ENCODE assay signal across 13 mouse cellular contexts in the genomic region with DNA sequence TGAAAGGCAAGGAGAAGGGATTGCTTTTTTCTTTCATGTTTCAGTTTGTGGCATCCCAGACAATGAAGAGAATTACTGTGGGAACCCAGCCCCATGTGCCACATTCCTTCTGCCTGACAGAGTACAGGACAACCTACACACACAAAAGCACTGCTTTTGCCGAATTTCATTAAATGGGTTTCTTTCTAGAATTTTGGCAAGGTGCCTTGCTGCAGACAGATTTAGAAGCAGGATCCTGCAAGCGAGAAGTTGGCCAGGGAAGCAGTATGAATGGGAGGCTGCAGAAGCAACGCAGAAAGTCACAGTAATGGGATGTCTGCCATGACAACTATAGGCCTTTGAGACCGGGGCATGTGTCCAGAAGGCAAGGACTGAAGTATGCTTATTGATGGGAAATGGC. TPM values are rescaled to one million over a fixed set of nuclear protein-coding genes. Genes with fewer than 3 reads are reported as not detected.
DNase-seq lines count a peak whose midpoint lies in the region; ATAC-seq and TF ChIP-seq lines count a peak whose summit lies in the region.
"Not testable (repeated sequence)": the region's sequence is repeated elsewhere in the genome, so short reads cannot be mapped to it uniquely, and the experiment has no call there.
"Had no signal": no experiment of that assay in that cellular context is flagged by ENCODE, and none has a peak within 500 bp of the region (broad histone marks: within the 10 kb centered on the region; RNA-seq: fewer than 3 reads in every experiment).

No protein-coding gene starts in this region.

- not testable (repeated sequence) for H3K9me3 ChIP-seq in embryonic facial prominence, embryonic 15.5 days (replicated peaks); forebrain, postnatal 0 days (ENCODE audit: low read length); hindbrain, embryonic 16.5 days (ENCODE audit: control insufficient read depth, low read length); limb, embryonic 13.5 days; neural tube, embryonic 12.5 days

- not testable (repeated sequence) for H3K4me3 ChIP-seq in embryonic facial prominence, embryonic 15.5 days (replicated peaks); forebrain, postnatal 0 days (ENCODE audit: low read depth, low read length); hindbrain, embryonic 16.5 days (ENCODE audit: low read length); limb, embryonic 13.5 days; neural tube, embryonic 12.5 days

- H3K9ac ChIP-seq in embryonic facial prominence, embryonic 15.5 days; forebrain, postnatal 0 days; hindbrain, embryonic 16.5 days (ENCODE audit: low read depth, low read length); limb, embryonic 13.5 days; neural tube, embryonic 12.5 days: not testable (repeated sequence)

- ATAC-seq in embryonic facial prominence, embryonic 15.5 days (ENCODE audit: insufficient number of reproducible peaks, low FRiP score, low TSS enrichment, low read depth) = 0 out of 2 replicates have a peak, but pooled peaks have one; percentile 47
- ATAC-seq in forebrain, postnatal 0 days = peak; percentile 82
- peak; percentile 90 for ATAC-seq in hindbrain, embryonic 16.5 days
- ATAC-seq in limb, embryonic 13.5 days (ENCODE audit: low FRiP score, low read depth) = peak; percentile 44; the same call in 1 of the 2 replicates
- ATAC-seq in neural tube, embryonic 12.5 days (ENCODE audit: low FRiP score, low read depth) = peak; percentile 69

- not testable (repeated sequence) for H3K27ac ChIP-seq in embryonic facial prominence, embryonic 15.5 days (replicated peaks); forebrain, postnatal 0 days (ENCODE audit: low read depth, low read length); hindbrain, embryonic 16.5 days (ENCODE audit: low read depth, low read length); limb, embryonic 13.5 days; neural tube, embryonic 12.5 days

- DNase-seq in forebrain, postnatal 0 days = not testable (repeated sequence)
- DNase-seq in lung, postnatal 10 days = peak; percentile 4
- peak; percentile 5 to 11 for DNase-seq in right cerebral cortex, postnatal 36 days (ENCODE audit: low spot score in 2 of 2)

- not testable (repeated sequence) for H3K4me1 ChIP-seq in embryonic facial prominence, embryonic 15.5 days; forebrain, postnatal 0 days (ENCODE audit: insufficient read depth); hindbrain, embryonic 16.5 days (ENCODE audit: control insufficient read depth, insufficient read depth, low read depth, low read length); limb, embryonic 13.5 days; neural tube, embryonic 12.5 days

- not testable (repeated sequence) for H3K36me3 ChIP-seq in embryonic facial prominence, embryonic 15.5 days; forebrain, postnatal 0 days (ENCODE audit: insufficient read depth); hindbrain, embryonic 16.5 days (ENCODE audit: control insufficient read depth, insufficient read depth, low read length); limb, embryonic 13.5 days; neural tube, embryonic 12.5 days

- H3K27me3 ChIP-seq in embryonic facial prominence, embryonic 15.5 days; forebrain, postnatal 0 days (ENCODE audit: insufficient read depth, low read length); hindbrain, embryonic 16.5 days (replicated peaks; ENCODE audit: control insufficient read depth, insufficient read depth, low read length); limb, embryonic 13.5 days; neural tube, embryonic 12.5 days (replicated peaks): not testable (repeated sequence)

- H3K4me2 ChIP-seq in embryonic facial prominence, embryonic 15.5 days (replicated peaks); forebrain, postnatal 0 days (ENCODE audit: low read depth); hindbrain, embryonic 16.5 days (ENCODE audit: low read length); limb, embryonic 13.5 days (replicated peaks); neural tube, embryonic 12.5 days (replicated peaks): not testable (repeated sequence)

- TF ChIP-seq CTCF in forebrain, postnatal 0 days (IDR thresholded peaks at IDR 0.05; ENCODE audit: low read depth) = not testable (repeated sequence)

- 41% methylated on average over 3 of the region's 4 CpGs for WGBS in embryonic facial prominence, embryonic 15.5 days
- WGBS in forebrain, postnatal 0 days = 10% methylated on average over 2 of the region's 4 CpGs
- WGBS in hindbrain, embryonic 16.5 days = 43% methylated on average over 3 of the region's 4 CpGs
- WGBS in limb, embryonic 13.5 days = 61% methylated on average over 4 of the region's 4 CpGs
- WGBS in neural tube, embryonic 12.5 days = 63% methylated on average over 4 of the region's 4 CpGs

RNA-seq across cellular contexts. Expression of a gene that starts 6.4 kb away (rescaled TPM):
- polyA plus RNA-seq in embryonic facial prominence, embryonic 15.5 days (2015; fragmentation: Nextera tagmentation; extraction: Ambion mirVana) = 0.11 and 0.22 TPM in 2 replicates
- total RNA-seq in forebrain, postnatal 0 days (2014; rRNA removed) = 0.62 and 0.71 TPM in 2 replicates
- polyA plus RNA-seq in forebrain, postnatal 0 days (2015; fragmentation: Nextera tagmentation; extraction: Ambion mirVana) = 0.14 and 0.16 TPM in 2 replicates
- polyA plus RNA-seq in hindbrain, embryonic 16.5 days (2015; fragmentation: Nextera tagmentation; extraction: Ambion mirVana) = 0.11 and 0.12 TPM in 2 replicates
- polyA plus RNA-seq in limb, embryonic 13.5 days (2015; fragmentation: Nextera tagmentation; extraction: Ambion mirVana) = 0.10 and 0.18 TPM in 2 replicates
- 0.09 and 0.11 TPM in 2 replicates for polyA plus RNA-seq in neural tube, embryonic 12.5 days (2016; fragmentation: Nextera tagmentation; extraction: Ambion mirVana)
- total RNA-seq: CH12.LX; heart, postnatal 25 days; megakaryocyte progenitor cell, adult 5-6 weeks had no signal
- polyA plus RNA-seq: G1E; liver, embryonic 15.5 days; spleen, adult 2 months had no signal
